Mouse (Mus musculus): ENCODE measurements at regions not wholly inside any gene's neighbourhood (a gene's known extent, or its start where the extent isn't known, plus 50 kb on each side); places are given as distances from the start of the nearest gene placed in this dataset.

DNA sequence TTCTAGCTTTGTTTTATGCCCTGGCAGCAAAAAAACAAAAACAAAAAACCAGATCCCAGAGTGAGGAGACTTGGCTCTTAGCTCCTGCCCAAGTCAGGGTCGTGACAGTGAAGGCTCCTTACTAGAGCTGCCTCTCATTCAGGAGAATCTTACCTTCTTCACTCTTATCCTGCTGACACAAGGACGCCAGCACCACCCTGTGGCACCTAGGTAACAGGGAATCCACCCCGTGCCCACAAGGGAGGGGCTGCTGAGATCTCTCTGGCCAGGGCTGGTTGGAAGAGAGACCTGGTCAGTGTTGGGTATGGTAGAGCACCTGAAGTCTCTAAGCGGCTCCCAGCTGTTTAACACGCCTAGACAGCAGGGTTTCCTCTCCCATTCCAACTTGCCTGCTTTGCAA is 139.3 kb downstream of the Cyp26a1 start:
- DNase-seq (ENCODE audit: low read depth, low spot score) = no peak
